Mouse (Mus musculus) neural tube, embryonic 11.5 days (tissue): ENCODE measurements around the gene Tex46. TPM values are rescaled to one million over a fixed set of nuclear protein-coding genes. Genes with fewer than 3 reads are reported as not detected.

ENCODE experiments used
- ATAC-seq: fragments of 200-750 bp; cut with Nextera tagmentation; 2 replicates; pipeline ENCODE4 v1.8.0; 2017; ENCODE audit warnings: moderate number of reproducible peaks, mild to moderate bottlenecking, moderate TSS enrichment, moderate library complexity; ENCODE audit not compliant: insufficient read depth, low FRiP score, low TSS enrichment
- DNase-seq: peaks from one replicate; pipeline ENCODE4 v3.0.0-alpha.2; 2015; ENCODE audit warnings: low spot score
- H3K27ac ChIP-seq: fragments of 300-500 bp; sonication (generic); 2 replicates; pipeline ENCODE4 v1.5.1; 2014; ENCODE audit warnings: low read depth, mild to moderate bottlenecking, low read length
- H3K27me3 ChIP-seq: fragments of 300-500 bp; sonication (generic); 2 replicates; pipeline ENCODE4 v1.6.1; 2014; ENCODE audit warnings: mild to moderate bottlenecking, low read length, mixed read lengths; ENCODE audit not compliant: control insufficient read depth, insufficient read depth
- H3K36me3 ChIP-seq: fragments of 300-500 bp; sonication (generic); 2 replicates; pipeline ENCODE4 v1.6.1; 2014; ENCODE audit warnings: mild to moderate bottlenecking, low read length, moderate library complexity, mixed read lengths; ENCODE audit not compliant: control insufficient read depth, insufficient read depth
- H3K4me1 ChIP-seq: fragments of 300-500 bp; sonication (generic); 2 replicates; pipeline ENCODE4 v1.6.1; 2014; ENCODE audit warnings: low read length, mixed read lengths; ENCODE audit not compliant: control insufficient read depth, insufficient read depth
- H3K4me2 ChIP-seq: fragments of 300-500 bp; sonication (generic); 2 replicates; pipeline ENCODE4 v1.6.1; 2014; ENCODE audit warnings: low read depth, mild to moderate bottlenecking, moderate library complexity
- H3K4me3 ChIP-seq: fragments of 300-500 bp; sonication (generic); 2 replicates; pipeline ENCODE4 v1.5.1; 2014; ENCODE audit warnings: low read depth, low read length
- H3K9ac ChIP-seq: fragments of 300-500 bp; sonication (generic); 2 replicates; pipeline ENCODE4 v1.6.1; 2014; ENCODE audit warnings: mild to moderate bottlenecking, low read length
- H3K9me3 ChIP-seq: fragments of 300-500 bp; sonication (generic); 2 replicates; pipeline ENCODE4 v1.6.1; 2016; ENCODE audit warnings: low read length; ENCODE audit not compliant: control insufficient read depth
- WGBS: fragments of 180-500 bp; shearing (Covaris S2); extraction: QIAGEN DNeasy Blood & Tissue Kit; methylation state at CpG from one replicate; pipeline ENCODE4 v1.1.7; 2014; 5-methylcytosine and 5-hydroxymethylcytosine counted together
- microRNA-seq: library from miRNA; unstranded; fragments of <30 nt; microRNA quantifications from one replicate; pipeline ENCODE4, GENCODE M21; 2016
- polyA plus RNA-seq: library from polyadenylated mRNA; unstranded; fragments of >200 nt; fragmentation: Nextera tagmentation; extraction: Ambion mirVana; gene quantifications from 2 replicates; pipeline ENCODE4 v1.2.1, GENCODE M21; 2014

Tex46 gene
- polyA plus RNA-seq, 1 experiment from 2014 or later: not detected

GRCm38 (mm10) chr4:136652528-136652910 lies 42.3 kb downstream of the Tex46 start:
- Histone ChIP-seq H3K36me3 (peaks cover 11% of the 10 kb centered on the region), H3K9me3 (no peaks in the 10 kb centered on the region), H3K9ac (no peak overlapping the region), H3K27ac (no peak overlapping the region), H3K4me3 (no peak overlapping the region), H3K27me3 (no peaks in the 10 kb centered on the region), H3K4me2 (no peak overlapping the region), H3K4me1 (no peaks in the 10 kb centered on the region)
- ATAC-seq: no peak
- WGBS: 85% methylated on average over 11 of the region's 11 CpGs
- no peak for DNase-seq

- H3K9ac ChIP-seq: no peak overlapping the region
- 77% methylated on average over 6 of the region's 6 CpGs for WGBS
- no peak for DNase-seq
- H3K4me2 ChIP-seq: no peak overlapping the region
- no peak overlapping the region for H3K4me3 ChIP-seq
- H3K36me3 ChIP-seq: peaks cover 11% of the 10 kb centered on the region
- no peak overlapping the region for H3K27ac ChIP-seq
- H3K4me1 ChIP-seq: no peaks in the 10 kb centered on the region
- no peaks in the 10 kb centered on the region for H3K27me3 ChIP-seq
- ATAC-seq: no peak
- no peaks in the 10 kb centered on the region for H3K9me3 ChIP-seq
These were observed 42.8 kb downstream of the Tex46 start for GRCm38 (mm10) chr4:136653019-136653418.

GRCm38 (mm10) chr4:136653692-136654234 lies 43.5 kb downstream of the Tex46 start:
- Histone ChIP-seq H3K4me2 (no peak overlapping the region), H3K4me1 (no peaks in the 10 kb centered on the region), H3K9ac (no peak overlapping the region), H3K36me3 (peaks cover 12% of the 10 kb centered on the region), H3K9me3 (no peaks in the 10 kb centered on the region), H3K4me3 (no peak overlapping the region), H3K27me3 (no peaks in the 10 kb centered on the region), H3K27ac (no peak overlapping the region)
- ATAC-seq: no peak
- DNase-seq: no peak
- WGBS: 91% methylated on average over 10 of the region's 10 CpGs

GRCm38 (mm10) chr4:136657914-136658313 lies 47.7 kb downstream of the Tex46 start:
- no peak overlapping the region for H3K27ac ChIP-seq
- no peak overlapping the region for H3K4me3 ChIP-seq
- ATAC-seq (no peak), DNase-seq (no peak)
- WGBS: 87% methylated on average over 3 of the region's 3 CpGs
- H3K9me3 ChIP-seq: no peaks in the 10 kb centered on the region
- H3K9ac ChIP-seq: no peak overlapping the region
- peaks cover 19% of the 10 kb centered on the region for H3K36me3 ChIP-seq
- no peak overlapping the region for H3K4me2 ChIP-seq
- no peaks in the 10 kb centered on the region for H3K27me3 ChIP-seq
- H3K4me1 ChIP-seq: no peaks in the 10 kb centered on the region

Small RNA genes lying within 50 kb of the gene (microRNA-seq; reads per million reads assigned to microRNA genes)
- not detected for gene Gm22180

Other genes starting within 250 kb of the Tex46 start
- 0.17 and 0.24 TPM in 2 replicates for gene Htr1d, start 186.9 kb upstream of the Tex46 start, polyA plus RNA-seq
- gene 6030445D17Rik, start 148.2 kb upstream of the Tex46 start, polyA plus RNA-seq: 0.13 TPM in 1 of 2 replicates, not detected in the other
- gene Luzp1, start 140.7 kb upstream of the Tex46 start, polyA plus RNA-seq: 79.9 and 95.7 TPM in 2 replicates
- 101 and 102 TPM in 2 replicates for gene Kdm1a, start 7.7 kb upstream of the Tex46 start, polyA plus RNA-seq
- not detected in 2 replicates for gene Lactbl1, start 12.2 kb downstream of the Tex46 start, polyA plus RNA-seq
- gene Ephb2, start 225.6 kb downstream of the Tex46 start, polyA plus RNA-seq: 20.4 and 21.0 TPM in 2 replicates